12 mouse cellular contexts compared by ENCODE assay signal in the genomic region with DNA sequence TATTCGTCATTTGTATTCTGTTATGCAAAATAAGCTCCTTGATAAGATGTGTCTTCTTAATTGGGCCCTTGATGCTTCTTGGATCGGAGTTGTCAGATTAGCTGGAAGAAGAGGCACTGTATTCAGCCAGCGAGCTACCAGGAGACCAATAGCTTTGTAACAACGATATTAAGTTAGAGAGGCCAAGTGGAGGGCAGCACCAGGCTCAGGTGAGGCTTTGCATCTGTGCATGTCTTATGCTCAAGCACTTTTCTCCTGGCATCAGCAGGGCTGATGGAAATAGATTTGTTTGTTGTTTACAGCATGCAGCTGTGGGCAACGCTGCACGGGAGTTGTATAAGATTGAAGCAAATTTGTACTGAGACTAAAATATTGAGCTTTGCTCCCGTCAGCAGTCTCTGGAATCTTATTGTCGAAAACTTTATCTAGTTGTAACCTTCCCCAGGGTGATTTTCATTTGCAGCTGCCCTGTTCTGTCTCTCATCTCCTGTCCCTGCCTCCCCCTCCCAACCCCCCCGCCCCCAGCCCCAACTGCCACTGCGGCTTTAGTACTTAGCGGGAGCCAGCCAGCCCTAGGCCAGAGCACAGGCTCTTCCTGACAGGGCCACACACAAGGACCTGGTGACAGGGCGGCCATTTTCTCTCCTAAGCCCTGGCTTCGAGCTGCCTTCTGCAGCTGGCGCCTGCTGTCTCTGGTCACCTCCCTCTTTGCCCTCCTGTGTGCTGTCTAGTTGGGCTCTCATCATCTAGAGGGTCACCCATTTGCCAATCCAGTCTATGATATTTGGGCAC.
DNase-seq lines count a peak whose midpoint lies in the region; ATAC-seq and TF ChIP-seq lines count a peak whose summit lies in the region.
"Had no signal": no experiment of that assay in that cellular context is flagged by ENCODE, and none has a peak within 500 bp of the region (broad histone marks: within the 10 kb centered on the region; RNA-seq: fewer than 3 reads in every experiment).

No protein-coding gene starts in this region.

- ATAC-seq in heart, embryonic 13.5 days (ENCODE audit: extremely low read depth, insufficient number of reproducible peaks, low FRiP score, low TSS enrichment) = no peak
- peak; percentile 59; the same call in 1 of the 2 replicates for ATAC-seq in lung, embryonic 15.5 days (ENCODE audit: borderline replicate concordance, extremely low read depth, low FRiP score, low TSS enrichment)
- ATAC-seq in lung, postnatal 0 days = no peak
- peak; percentile 78; the same call in 1 of the 2 replicates for ATAC-seq in limb, embryonic 14.5 days (ENCODE audit: low FRiP score, low read depth)

- TF ChIP-seq EP300 in lung, postnatal 0 days (IDR thresholded peaks at IDR 0.05) = no peak

- TF ChIP-seq POLR2A in limb, embryonic 14.5 days (IDR thresholded peaks at IDR 0.05; ENCODE audit: borderline replicate concordance, extremely low read depth, insufficient read depth, insufficient read length) = no peak

- H3K9ac ChIP-seq in heart, embryonic 13.5 days = no peak overlapping the region
- H3K9ac ChIP-seq in lung, embryonic 15.5 days = no peak overlapping the region
- H3K9ac ChIP-seq in lung, postnatal 0 days (replicated peaks; ENCODE audit: low read depth) = no peak overlapping the region
- no peak overlapping the region for H3K9ac ChIP-seq in limb, embryonic 14.5 days (ENCODE audit: low read depth, low read length, severe bottlenecking)
- H3K9ac ChIP-seq: liver, embryonic 14.5 days had no signal

- DNase-seq in heart, postnatal 14 days = no peak
- DNase-seq in lung, postnatal 0 days (ENCODE audit: low spot score) = no peak
- no peak for DNase-seq in limb, embryonic 14.5 days (ENCODE audit: low spot score)
- peak; percentile 28 for DNase-seq in retina, embryonic 14.5 days (ENCODE audit: low spot score)
- DNase-seq in layer of hippocampus, adult 11-12 months (ENCODE audit: low spot score) = no peak
- DNase-seq in yolk sac, embryonic 10.5 days (ENCODE audit: low spot score) = no peak
- DNase-seq: adrenal gland, adult 2 months; kidney, adult 9 months; thymus, postnatal 25 days had no signal

- no peaks in the 10 kb centered on the region for H3K36me3 ChIP-seq in heart, embryonic 13.5 days
- no peaks in the 10 kb centered on the region for H3K36me3 ChIP-seq in lung, embryonic 15.5 days
- no peaks in the 10 kb centered on the region for H3K36me3 ChIP-seq in lung, postnatal 0 days (ENCODE audit: insufficient read depth, low read length)
- H3K36me3 ChIP-seq in limb, embryonic 14.5 days (ENCODE audit: control insufficient read depth, insufficient read depth, low read length) = no peaks in the 10 kb centered on the region

- WGBS in heart, embryonic 13.5 days = 44% methylated on average over 14 of the region's 14 CpGs
- WGBS in lung, embryonic 15.5 days = 48% methylated on average over 14 of the region's 14 CpGs
- 58% methylated on average over 14 of the region's 14 CpGs for whole genome bisulfite sequencing in lung, postnatal 0 days
- 47% methylated on average over 13 of the region's 14 CpGs for WGBS in limb, embryonic 14.5 days

- H3K27me3 ChIP-seq in heart, embryonic 13.5 days (replicated peaks) = no peaks in the 10 kb centered on the region
- H3K27me3 ChIP-seq in lung, embryonic 15.5 days = no peaks in the 10 kb centered on the region
- H3K27me3 ChIP-seq in lung, postnatal 0 days (replicated peaks; ENCODE audit: insufficient read depth, low read length) = no peaks in the 10 kb centered on the region
- no peaks in the 10 kb centered on the region for H3K27me3 ChIP-seq in limb, embryonic 14.5 days (ENCODE audit: control insufficient read depth, insufficient read depth, low read length)

- no peak for TF ChIP-seq CTCF in lung, postnatal 0 days (IDR thresholded peaks at IDR 0.05)

- H3K9me3 ChIP-seq in heart, embryonic 13.5 days = no peaks in the 10 kb centered on the region
- H3K9me3 ChIP-seq in lung, embryonic 15.5 days = no peaks in the 10 kb centered on the region
- H3K9me3 ChIP-seq in lung, postnatal 0 days (ENCODE audit: low read length) = no peaks in the 10 kb centered on the region
- H3K9me3 ChIP-seq in limb, embryonic 14.5 days (ENCODE audit: control insufficient read depth, low read length) = no peaks in the 10 kb centered on the region

- H3K4me1 ChIP-seq in heart, embryonic 13.5 days = peaks cover 28% of the 10 kb centered on the region
- H3K4me1 ChIP-seq in lung, embryonic 15.5 days = 0 out of 2 replicates have a peak, but pooled peaks cover 2% of the 10 kb centered on the region
- H3K4me1 ChIP-seq in lung, postnatal 0 days (ENCODE audit: insufficient read depth, low read depth, low read length) = no peaks in the 10 kb centered on the region
- H3K4me1 ChIP-seq in limb, embryonic 14.5 days (ENCODE audit: control insufficient read depth, insufficient read depth, low read length) = peaks cover 14% of the 10 kb centered on the region; the same call in 1 of the 2 replicates

- H3K4me2 ChIP-seq in heart, embryonic 13.5 days = no peak overlapping the region
- H3K4me2 ChIP-seq in lung, embryonic 15.5 days = no peak overlapping the region
- no peak overlapping the region for H3K4me2 ChIP-seq in lung, postnatal 0 days (replicated peaks; ENCODE audit: low read depth, low read length)
- no peak overlapping the region for H3K4me2 ChIP-seq in limb, embryonic 14.5 days (replicated peaks; ENCODE audit: low read depth, low read length, severe bottlenecking)

- intact Hi-C loops in heart, postnatal 14 days (cut with DNase I) = no loop called here

- 0 out of 2 replicates have a peak overlapping the region, but pooled peaks have one; percentile 32 for H3K27ac ChIP-seq in heart, embryonic 13.5 days (replicated peaks)
- H3K27ac ChIP-seq in lung, embryonic 15.5 days = no peak overlapping the region
- no peak overlapping the region for H3K27ac ChIP-seq in lung, postnatal 0 days (ENCODE audit: low read length)
- H3K27ac ChIP-seq in limb, embryonic 14.5 days (replicated peaks; ENCODE audit: low read depth, low read length) = no peak overlapping the region
- H3K27ac ChIP-seq: liver, embryonic 14.5 days had no signal

- H3K4me3 ChIP-seq in heart, embryonic 13.5 days = no peak overlapping the region
- no peak overlapping the region for H3K4me3 ChIP-seq in lung, embryonic 15.5 days
- no peak overlapping the region for H3K4me3 ChIP-seq in lung, postnatal 0 days (ENCODE audit: low read depth, low read length)
- no peak overlapping the region for H3K4me3 ChIP-seq in limb, embryonic 14.5 days (replicated peaks; ENCODE audit: low read length)

Comparison
In these comparisons a context has a peak if more than half of its experiments do, and no peak if none do; other contexts are left out.
1. ATAC-seq: peak in lung, embryonic 15.5 days (single experiment) and limb, embryonic 14.5 days (single experiment); none in heart, embryonic 13.5 days (single experiment) and lung, postnatal 0 days (single experiment).